Mouse (Mus musculus) cerebellum, postnatal 4 days (tissue): ENCODE data around the gene 4930519P11Rik.
A peak's percentile ranks its signal among the peaks of the same experiment; 100 is the strongest.

Source experiments
- DNase-seq, 2 experiments: peaks; one replicate each; pipeline ENCODE4 v3.0.0; 2022; ENCODE audit warnings: low spot score in 2 of 2, mixed read lengths in 1 of 2

Gene 4930519P11Rik

DNA sequence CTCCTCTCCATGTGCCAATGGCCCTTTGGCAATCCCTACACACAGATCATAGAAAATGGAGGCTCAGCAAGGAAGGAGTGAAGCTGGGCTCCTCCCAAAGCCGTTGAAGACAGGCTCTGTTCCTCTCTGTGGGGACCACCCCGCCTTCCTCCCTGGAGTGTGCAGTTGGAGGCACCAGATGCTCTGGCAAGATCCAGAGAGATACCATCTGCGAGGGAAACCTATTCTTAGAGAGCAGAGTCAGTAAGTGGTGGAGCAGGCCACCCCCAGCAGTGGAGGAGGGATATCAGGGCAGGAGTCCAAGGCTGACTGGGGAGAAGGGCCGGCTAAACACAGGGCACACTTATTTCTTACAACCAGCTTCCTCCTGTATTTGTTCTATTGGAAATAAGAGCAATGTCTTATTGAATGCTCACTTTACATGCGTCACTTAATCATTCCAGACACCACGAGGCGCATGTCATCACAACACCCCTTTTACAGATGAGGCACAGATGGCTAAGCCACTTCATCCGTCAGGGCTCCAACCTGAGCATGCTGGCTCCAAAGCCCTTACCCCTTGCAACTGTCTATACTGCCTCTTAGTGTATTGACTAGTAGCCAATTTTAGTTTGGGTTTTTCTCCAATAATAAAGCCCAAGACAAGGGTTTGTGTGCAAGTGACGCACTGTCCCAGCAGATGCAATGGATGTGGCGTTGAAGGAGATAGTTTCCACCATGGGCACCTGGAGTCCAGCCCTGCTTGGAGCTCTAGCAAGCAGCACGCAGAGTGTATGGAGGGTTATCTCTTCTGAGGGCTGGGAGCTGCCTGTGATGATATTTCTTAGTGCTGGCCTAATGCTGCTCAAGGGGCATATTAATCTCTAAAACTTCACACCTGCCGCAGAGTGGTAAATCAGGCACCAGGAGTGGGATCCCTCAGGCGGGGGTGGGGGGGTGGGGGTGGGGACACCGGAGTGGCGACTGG is 29.0 kb downstream of the 4930519P11Rik start:
- DNase-seq: peak in 1 of 2 experiments; percentile 70

- DNase-seq: no peak
These were observed 31.8 kb downstream of the 4930519P11Rik start for GRCm38 (mm10) chr2:154581421-154581820.

GRCm38 (mm10) chr2:154580586-154580985 is 32.7 kb downstream of the 4930519P11Rik start:
- DNase-seq: no peak

GRCm38 (mm10) chr2:154577744-154578067 is 35.5 kb downstream of the 4930519P11Rik start:
- no peak for DNase-seq

GRCm38 (mm10) chr2:154576876-154577743 is 36.1 kb downstream of the 4930519P11Rik start:
- DNase-seq: no peak

- no peak for DNase-seq
These were observed 39.0 kb downstream of the 4930519P11Rik start for GRCm38 (mm10) chr2:154574271-154574670.

DNA sequence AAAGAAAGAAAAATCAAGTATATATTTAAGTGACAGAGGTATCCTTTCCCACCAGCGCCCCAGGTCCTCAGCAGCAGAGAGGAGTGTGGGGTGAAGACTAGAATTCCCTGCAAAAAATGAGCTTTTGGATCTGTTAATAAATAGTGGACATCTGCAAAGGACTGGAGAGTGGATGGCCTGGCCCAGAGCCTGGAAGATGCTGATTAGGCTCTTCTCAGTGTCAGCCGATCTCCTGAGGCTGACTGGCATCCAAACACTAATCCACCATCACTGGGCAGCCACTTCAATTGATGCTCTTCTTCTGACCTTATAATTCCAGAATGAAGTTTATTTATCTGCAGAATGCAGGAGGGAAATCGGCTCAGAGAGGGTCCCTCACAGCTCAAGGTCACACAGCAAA is 40.2 kb downstream of the 4930519P11Rik start:
- no peak for DNase-seq

DNA sequence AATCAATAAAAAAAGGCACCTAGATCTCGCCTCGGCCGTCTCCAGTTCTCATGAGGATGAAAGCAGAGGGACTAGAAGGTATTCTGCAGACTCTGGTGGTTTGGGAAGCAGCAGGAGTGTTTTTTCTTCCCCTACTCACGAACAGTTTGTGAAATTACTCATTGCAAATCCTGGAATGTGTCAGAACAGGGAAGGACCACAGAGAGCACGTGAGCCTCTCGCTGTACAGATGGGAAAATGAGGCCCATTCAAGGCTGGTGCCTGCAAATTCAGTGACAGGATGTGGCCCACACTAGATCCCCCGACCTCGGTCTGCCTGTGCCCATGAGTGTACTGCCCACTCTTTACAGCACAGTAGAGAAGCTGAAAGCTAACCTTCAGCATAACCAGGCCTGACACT is 41.3 kb downstream of the 4930519P11Rik start:
- no peak for DNase-seq

GRCm38 (mm10) chr2:154571266-154571665 is 42.0 kb downstream of the 4930519P11Rik start:
- no peak for DNase-seq

DNA sequence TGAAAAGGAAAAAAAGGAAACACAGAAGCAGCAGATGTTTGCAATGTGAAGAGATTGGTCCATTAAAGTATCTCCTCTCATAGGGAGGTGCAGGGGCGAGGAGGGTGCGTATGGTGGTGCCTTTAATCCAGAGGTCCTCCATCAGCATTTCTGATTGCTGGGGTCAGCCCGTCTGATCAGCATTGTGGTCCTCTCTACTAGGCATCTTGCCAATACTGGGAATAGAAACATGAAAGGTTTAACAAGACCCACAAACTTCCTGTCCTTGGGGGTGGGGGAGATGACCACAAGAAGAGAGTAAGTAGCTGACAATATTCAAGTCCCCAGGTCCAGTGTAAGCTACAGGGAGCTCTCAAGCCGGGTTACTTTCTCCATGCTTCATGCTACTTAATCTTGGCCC is 42.6 kb downstream of the 4930519P11Rik start:
- DNase-seq: no peak

DNA sequence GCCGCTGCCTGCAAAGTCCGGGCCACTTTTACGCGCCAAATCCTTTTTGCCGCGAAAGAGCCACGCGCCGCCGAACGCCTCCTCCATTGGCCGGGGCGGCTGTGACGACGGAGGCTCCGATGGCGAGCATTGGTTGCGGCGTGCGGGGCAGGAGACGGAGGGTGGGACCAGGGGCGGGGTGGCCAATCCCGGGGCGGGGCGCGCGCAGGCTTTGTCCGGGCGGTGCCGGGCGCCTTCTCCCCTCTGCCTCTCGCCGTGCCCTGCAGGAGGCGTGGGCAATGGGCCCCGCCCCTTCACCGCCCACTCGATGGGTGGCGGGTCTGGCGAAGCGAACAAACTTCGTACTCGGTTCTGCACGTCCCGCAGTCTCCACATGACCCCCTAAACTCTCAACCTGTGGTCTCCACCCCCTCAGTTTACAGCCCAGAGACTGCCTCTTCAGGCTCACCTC is 43.4 kb downstream of the 4930519P11Rik start, which contains the start of gene E2f1:
TSS of gene E2f1 (minus strand) at position 57 of the 451 bp plus-strand sequence.
- DNase-seq: peak; percentile 91 to 96

GRCm38 (mm10) chr2:154569071-154569748 is 44.0 kb downstream of the 4930519P11Rik start:
- peak in 1 of 2 experiments; percentile 53 for DNase-seq

DNA sequence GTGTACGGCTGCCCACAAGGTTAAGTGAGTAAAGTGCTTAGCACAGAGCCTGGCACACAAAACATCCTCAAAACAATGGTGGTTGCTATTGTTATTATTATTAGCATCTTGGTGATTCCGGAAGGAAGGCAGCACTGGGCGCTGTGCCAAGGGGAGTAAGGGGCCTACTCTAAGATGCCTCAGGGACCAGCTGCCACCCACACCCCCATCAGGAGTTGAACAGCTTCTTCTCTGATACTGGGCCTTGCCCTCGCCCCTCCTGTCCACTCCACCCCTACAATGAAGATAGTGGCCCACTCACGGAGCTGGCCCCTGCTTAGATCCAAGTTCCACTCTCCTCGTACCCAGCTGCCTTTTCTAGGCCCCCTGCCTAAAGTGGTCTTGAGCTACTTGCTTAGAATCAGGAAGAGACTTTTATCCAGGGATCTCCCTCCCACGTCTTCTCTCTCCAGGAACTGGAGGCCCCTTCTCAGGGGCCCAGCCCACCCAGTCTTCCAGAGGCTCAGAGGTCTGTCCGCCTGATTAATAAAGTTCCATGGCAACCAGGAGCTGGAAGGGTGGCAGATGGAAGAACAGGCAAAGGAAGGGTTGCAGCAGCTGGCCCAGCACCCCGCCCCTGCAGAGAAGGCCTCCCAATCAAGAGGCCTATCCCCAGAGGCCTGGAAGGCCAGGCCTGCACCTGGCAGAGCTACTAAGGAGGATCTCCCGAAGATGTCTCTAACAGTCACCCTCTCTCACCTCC is 44.7 kb downstream of the 4930519P11Rik start:
- peak in 1 of 2 experiments; percentile 59 for DNase-seq

DNA sequence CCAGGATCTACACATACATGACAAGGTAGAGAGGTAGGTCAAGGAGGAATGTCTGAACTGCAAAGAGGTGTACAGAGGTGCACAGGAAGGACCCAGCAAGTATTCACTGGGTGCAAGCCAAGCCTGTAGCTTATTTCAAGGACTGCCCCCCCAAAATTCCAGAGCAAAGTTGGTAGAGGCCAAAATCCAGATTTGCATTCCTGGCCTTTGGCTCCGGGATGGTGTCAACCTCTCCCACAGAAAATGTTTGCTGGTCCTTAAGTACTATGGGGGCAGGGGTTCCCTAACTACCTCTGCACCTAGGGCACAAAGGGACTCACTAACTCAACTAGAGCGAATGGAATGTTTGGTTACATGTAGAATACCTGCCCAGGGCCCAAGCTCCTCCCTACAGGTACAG is 45.5 kb downstream of the 4930519P11Rik start:
- DNase-seq: no peak

- DNase-seq: no peak
These were observed 46.6 kb downstream of the 4930519P11Rik start for GRCm38 (mm10) chr2:154566641-154567040.

DNA sequence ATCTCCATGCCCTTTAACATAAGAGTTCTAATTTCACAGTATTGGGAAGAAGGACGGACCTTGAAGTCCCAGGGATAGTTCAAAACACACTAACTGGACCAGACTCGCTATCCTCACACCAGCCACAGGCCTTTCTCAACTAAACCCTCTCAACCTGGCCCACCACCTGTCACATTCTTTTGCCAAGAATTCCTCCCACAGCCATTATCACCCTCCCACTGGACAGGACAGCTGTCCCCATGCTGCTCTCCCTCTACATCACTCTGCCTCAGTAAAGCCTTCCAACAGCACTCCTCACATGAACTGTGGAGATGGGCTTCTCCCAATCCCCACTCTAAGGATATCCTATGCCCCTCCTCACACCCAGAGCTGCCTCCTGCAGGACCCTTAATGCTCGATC is 47.7 kb downstream of the 4930519P11Rik start:
- DNase-seq: peak in 1 of 2 experiments; percentile 58

GRCm38 (mm10) chr2:154563612-154564170 is 49.5 kb downstream of the 4930519P11Rik start:
- DNase-seq: no peak
